Mouse (Mus musculus) stomach, postnatal 0 days (tissue): Measurements from ENCODE around the gene Bcam. TPM values are rescaled to one million over a fixed set of nuclear protein-coding genes. Genes with fewer than 3 reads are reported as not detected.

Experiments used
- ATAC-seq: fragments of 200-750 bp; cut with Nextera tagmentation; 2 replicates; pipeline ENCODE4 v1.8.0; 2017; ENCODE audit not compliant: low FRiP score, low TSS enrichment
- DNase-seq: peaks from one replicate; pipeline ENCODE4 v3.0.0-alpha.2; 2016; ENCODE audit warnings: low spot score
- H3K27ac ChIP-seq: fragments of 300-500 bp; sonication (generic); replicated peaks from 2 replicates; pipeline ENCODE4 v1.5.1; 2014; ENCODE audit warnings: mild to moderate bottlenecking, control low read depth
- H3K27me3 ChIP-seq: fragments of 300-500 bp; sonication (generic); 2 replicates; pipeline ENCODE4 v1.6.1; 2014; ENCODE audit warnings: low read length; ENCODE audit not compliant: control insufficient read depth, insufficient read depth
- H3K36me3 ChIP-seq: fragments of 300-500 bp; sonication (generic); 2 replicates; pipeline ENCODE4 v1.6.1; 2014; ENCODE audit warnings: low read length, mixed read lengths; ENCODE audit not compliant: control insufficient read depth, insufficient read depth
- H3K4me1 ChIP-seq: fragments of 300-500 bp; sonication (generic); replicated peaks from 2 replicates; pipeline ENCODE4 v1.6.1; 2014; ENCODE audit warnings: antibody characterized with exemption; ENCODE audit not compliant: control insufficient read depth, insufficient read depth
- H3K4me2 ChIP-seq: fragments of 300-500 bp; sonication (generic); replicated peaks from 2 replicates; pipeline ENCODE4 v1.6.1; 2014; ENCODE audit warnings: low read depth, mild to moderate bottlenecking, control low read depth, moderate library complexity
- H3K4me3 ChIP-seq: fragments of 300-500 bp; sonication (generic); 2 replicates; pipeline ENCODE4 v1.5.1; 2014; ENCODE audit warnings: low read depth, low read length, control low read depth
- H3K9ac ChIP-seq: fragments of 300-500 bp; sonication (generic); 2 replicates; pipeline ENCODE4 v1.6.1; 2014; ENCODE audit warnings: mild to moderate bottlenecking, low read length, control low read depth, mixed read lengths
- H3K9me3 ChIP-seq: fragments of 300-500 bp; sonication (generic); 2 replicates; pipeline ENCODE4 v1.6.1; 2016; ENCODE audit warnings: low read length; ENCODE audit not compliant: control insufficient read depth
- CTCF ChIP-seq: IDR thresholded peaks from 2 replicates; pipeline ENCODE4 v1.5.1; 2016; ENCODE audit warnings: antibody characterized with exemption, low read depth, mild to moderate bottlenecking, moderate library complexity
- EP300 ChIP-seq: optimal IDR thresholded peaks from 2 replicates; pipeline ENCODE3; 2016; ENCODE audit warnings: antibody characterized with exemption
- WGBS: fragments of 180-500 bp; shearing (Covaris S2); extraction: QIAGEN DNeasy Blood & Tissue Kit; methylation state at CpG from one replicate; pipeline ENCODE4 v1.1.7; 2014; 5-methylcytosine and 5-hydroxymethylcytosine counted together
- polyA plus RNA-seq: library from polyadenylated mRNA; unstranded; fragments of >200 nt; fragmentation: Nextera tagmentation; extraction: Ambion mirVana; gene quantifications from 2 replicates; pipeline ENCODE4 v1.2.1, GENCODE M21; 2015

Gene Bcam
- polyA plus RNA-seq, 1 experiment from 2014 or later, result 87.5 TPM

DNA sequence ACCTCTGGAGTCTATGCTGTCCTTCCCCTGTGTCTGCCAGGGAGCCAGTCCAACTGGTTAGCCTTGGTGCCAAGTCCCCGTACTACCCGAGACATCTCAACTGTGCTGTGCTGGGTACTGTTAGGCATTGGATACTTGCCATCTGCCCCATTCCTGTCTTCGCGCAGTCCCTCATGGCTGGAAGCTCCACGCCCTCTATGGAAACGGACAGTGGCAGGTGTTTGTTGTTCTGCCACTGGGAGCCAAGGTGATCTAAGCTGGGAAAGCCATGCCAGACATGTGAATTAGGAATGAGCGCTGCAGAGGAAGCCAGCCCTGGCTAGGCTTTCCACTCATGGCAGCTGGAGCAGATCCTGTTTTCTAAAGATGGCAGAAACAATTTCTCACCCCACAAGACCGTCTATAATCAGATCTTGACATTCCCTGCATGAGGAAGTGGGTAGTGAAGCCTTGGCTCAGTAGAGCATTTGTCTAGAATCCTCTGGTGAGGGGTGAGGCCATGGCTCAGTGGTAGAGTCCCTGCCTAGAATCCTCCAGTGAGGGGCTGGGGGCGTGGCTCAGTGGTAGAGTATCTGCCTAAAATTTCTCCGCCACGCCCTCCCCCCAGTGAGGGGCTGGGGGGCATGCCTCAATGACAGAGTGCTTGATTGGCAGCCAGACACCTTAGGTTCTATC is 6.4 kb upstream of the Bcam start:
- H3K4me3 ChIP-seq, result no peak overlapping the region
- H3K27ac ChIP-seq, result no peak overlapping the region; the same call in 1 of the 2 replicates
- H3K36me3 ChIP-seq, result 0 out of 2 replicates have a peak, but pooled peaks cover 2% of the 10 kb centered on the region
- no peak overlapping the region for H3K9ac ChIP-seq
- TF ChIP-seq EP300 (no peak), CTCF (no peak)
- no peaks in the 10 kb centered on the region for H3K9me3 ChIP-seq
- DNase-seq, result no peak
- no peak overlapping the region for H3K4me2 ChIP-seq
- 0 out of 2 replicates have a peak, but pooled peaks have one; percentile 21 for ATAC-seq
- no peaks in the 10 kb centered on the region for H3K27me3 ChIP-seq
- H3K4me1 ChIP-seq, result no peaks in the 10 kb centered on the region
- WGBS, result 61% methylated on average over 11 of the region's 11 CpGs

DNA sequence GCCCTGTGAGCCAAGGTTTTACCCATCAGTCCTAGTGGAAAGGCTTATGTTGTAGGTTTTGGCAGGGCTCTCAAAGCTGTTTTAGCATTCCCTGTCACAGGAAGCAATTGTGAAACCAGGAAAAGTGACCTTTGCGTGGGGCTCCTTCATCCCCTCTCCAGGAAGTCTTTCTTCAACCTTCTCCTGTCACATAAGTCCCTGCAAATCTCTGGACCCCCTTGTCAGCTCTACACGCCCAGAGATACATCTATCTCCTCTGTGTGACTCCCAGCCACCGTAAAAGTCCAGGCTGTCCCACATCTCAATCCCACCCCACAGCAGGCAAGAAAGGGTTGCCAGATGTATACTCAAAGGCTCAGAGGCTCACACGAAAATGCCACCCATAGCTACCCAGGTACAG is 866 bp upstream of the Bcam start:
- Histone ChIP-seq H3K4me3 (no peak overlapping the region), H3K9ac (no peak overlapping the region), H3K9me3 (no peaks in the 10 kb centered on the region), H3K27ac (no peak overlapping the region), H3K4me1 (0 out of 2 replicates have a peak, but pooled peaks cover 2% of the 10 kb centered on the region), H3K36me3 (no peaks in the 10 kb centered on the region), H3K27me3 (no peaks in the 10 kb centered on the region), H3K4me2 (no peak overlapping the region)
- DNase-seq, result no peak
- no peak for TF ChIP-seq CTCF
- TF ChIP-seq EP300, result no peak
- 62% methylated on average over 4 of the region's 4 CpGs for WGBS
- no peak for ATAC-seq

DNA sequence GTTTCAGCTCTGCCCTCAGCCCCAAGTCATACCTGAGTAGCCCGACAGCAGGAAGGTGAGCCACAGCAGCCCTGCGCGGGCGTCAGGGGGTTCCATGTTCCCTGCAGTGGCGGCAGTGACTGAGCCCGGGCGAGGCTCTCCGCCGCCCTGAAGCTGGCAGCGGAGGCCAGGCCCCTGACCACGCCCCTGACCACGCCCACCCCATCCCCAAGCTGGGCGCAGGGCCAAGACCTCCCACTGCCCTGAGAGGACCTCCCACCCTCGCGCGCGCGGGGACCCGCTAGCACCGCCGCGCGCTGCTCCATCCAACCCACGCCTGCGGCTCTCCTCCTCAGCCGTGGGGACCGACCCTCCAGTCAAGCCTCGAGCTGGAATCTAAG is 451 bp downstream of the Bcam start:
- Histone ChIP-seq H3K4me3 (peak overlapping the region; percentile 59), H3K27me3 (no peaks in the 10 kb centered on the region), H3K9ac (peak overlapping the region; percentile 73), H3K36me3 (no peaks in the 10 kb centered on the region), H3K27ac (peak overlapping the region; percentile 30), H3K9me3 (no peaks in the 10 kb centered on the region), H3K4me2 (peak overlapping the region; percentile 87), H3K4me1 (0 out of 2 replicates have a peak, but pooled peaks cover 2% of the 10 kb centered on the region)
- peak; percentile 86 for DNase-seq
- WGBS, result under 1% methylated on average over 28 of the region's 28 CpGs
- ATAC-seq, result peak; percentile 63
- TF ChIP-seq CTCF, result no peak
- TF ChIP-seq EP300, result no peak

DNA sequence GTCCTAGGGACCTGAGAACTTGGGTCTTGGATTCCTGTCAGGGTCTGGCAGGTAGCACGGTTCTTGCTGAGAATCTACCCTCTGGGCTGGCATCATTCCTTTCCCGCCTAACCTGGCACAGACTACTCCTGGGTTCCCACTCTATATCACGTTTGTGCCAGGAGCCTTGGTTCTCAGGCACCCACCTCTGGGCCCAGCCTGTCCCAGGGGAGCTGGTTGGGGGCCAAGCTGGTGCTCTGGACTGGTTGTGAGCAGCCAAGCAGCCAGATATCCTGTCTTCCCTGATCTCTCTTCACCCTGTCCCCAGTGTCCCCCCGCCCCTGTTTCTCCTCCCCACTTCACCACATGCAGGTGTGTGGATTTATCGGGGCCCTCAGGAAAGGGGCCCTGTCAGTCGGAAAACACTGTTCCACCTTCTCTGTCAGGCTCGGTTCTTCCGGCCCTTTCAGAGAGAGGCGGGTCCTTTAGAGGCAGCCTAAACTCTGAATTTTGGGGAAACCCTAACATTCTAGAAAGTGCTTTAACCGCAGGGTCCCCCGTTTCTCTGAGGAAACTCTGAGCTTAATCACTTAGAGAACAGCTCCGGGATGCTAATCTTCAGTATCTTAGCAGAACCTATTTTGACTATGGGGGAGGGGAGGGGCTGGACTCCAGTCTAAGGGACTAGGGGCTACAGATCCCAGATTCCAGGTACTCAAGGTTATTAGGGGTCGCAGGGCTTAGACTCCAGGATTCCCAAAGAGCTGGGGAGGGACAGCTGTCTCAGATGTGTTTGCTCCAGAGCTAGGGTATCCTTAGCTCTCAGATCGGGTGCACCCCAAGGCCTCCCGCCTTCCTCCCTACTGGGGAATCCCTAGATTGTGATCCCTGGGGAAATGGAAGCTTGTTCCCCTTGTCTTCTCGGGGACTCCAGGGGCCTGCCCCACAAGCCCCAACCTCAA is 1.1 kb downstream of the Bcam start:
- Histone ChIP-seq H3K27me3 (no peaks in the 10 kb centered on the region), H3K9me3 (no peaks in the 10 kb centered on the region), H3K4me3 (peak overlapping the region; percentile 59), H3K9ac (peak overlapping the region; percentile 73), H3K36me3 (no peaks in the 10 kb centered on the region), H3K4me2 (peak overlapping the region; percentile 87), H3K4me1 (0 out of 2 replicates have a peak, but pooled peaks cover 2% of the 10 kb centered on the region), H3K27ac (peak overlapping the region; percentile 30)
- TF ChIP-seq CTCF (no peak), EP300 (no peak)
- DNase-seq, result no peak
- 8% methylated on average over 16 of the region's 16 CpGs for whole genome bisulfite sequencing
- no peak for ATAC-seq

- H3K36me3 ChIP-seq, result no peaks in the 10 kb centered on the region
- no peaks in the 10 kb centered on the region for H3K27me3 ChIP-seq
- TF ChIP-seq EP300 (no peak), CTCF (no peak)
- 0 out of 2 replicates have a peak, but pooled peaks have one; percentile 27 for ATAC-seq
- H3K4me2 ChIP-seq, result peak overlapping the region; percentile 87
- H3K4me1 ChIP-seq, result 0 out of 2 replicates have a peak, but pooled peaks cover 2% of the 10 kb centered on the region
- H3K9me3 ChIP-seq, result no peaks in the 10 kb centered on the region
- peak overlapping the region; percentile 73 for H3K9ac ChIP-seq
- DNase-seq, result peak; percentile 34
- 15% methylated on average over 4 of the region's 4 CpGs for WGBS
- peak overlapping the region; percentile 59 for H3K4me3 ChIP-seq
- peak overlapping the region; percentile 30 for H3K27ac ChIP-seq
Measured at GRCm38 (mm10) chr7:19769001-19769400, 1.8 kb downstream of the Bcam start.
